Mouse (Mus musculus): ENCODE results near the gene Cmbl.
A peak's percentile ranks its signal among the peaks of the same experiment; 100 is the strongest.

Gene Cmbl

GRCm38 (mm10) chr15:31627277-31628154 is 62.3 kb downstream of the Cmbl start:
- no peak for DNase-seq (ENCODE audit: low read depth, low spot score)

DNA sequence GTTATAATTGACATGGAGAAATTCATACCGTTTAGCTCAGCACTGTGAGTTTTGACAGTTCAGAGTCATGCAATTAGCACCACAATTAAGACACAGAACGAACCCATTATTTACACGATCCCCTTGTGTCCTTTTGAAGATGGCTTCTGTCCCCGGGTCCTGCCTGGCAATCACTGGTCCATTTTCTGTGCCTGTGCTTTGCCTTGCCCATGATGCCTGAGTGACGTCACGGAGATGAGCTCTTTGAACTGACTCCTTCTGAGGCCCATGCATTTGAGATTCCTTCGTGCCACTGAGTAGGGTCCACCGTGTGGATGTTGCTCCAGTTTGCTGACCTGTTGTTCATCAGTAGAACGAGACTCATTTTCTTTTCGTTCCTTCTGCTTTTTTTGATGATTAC is 63.0 kb downstream of the Cmbl start:
- no peak for DNase-seq (ENCODE audit: low read depth, low spot score)

DNA sequence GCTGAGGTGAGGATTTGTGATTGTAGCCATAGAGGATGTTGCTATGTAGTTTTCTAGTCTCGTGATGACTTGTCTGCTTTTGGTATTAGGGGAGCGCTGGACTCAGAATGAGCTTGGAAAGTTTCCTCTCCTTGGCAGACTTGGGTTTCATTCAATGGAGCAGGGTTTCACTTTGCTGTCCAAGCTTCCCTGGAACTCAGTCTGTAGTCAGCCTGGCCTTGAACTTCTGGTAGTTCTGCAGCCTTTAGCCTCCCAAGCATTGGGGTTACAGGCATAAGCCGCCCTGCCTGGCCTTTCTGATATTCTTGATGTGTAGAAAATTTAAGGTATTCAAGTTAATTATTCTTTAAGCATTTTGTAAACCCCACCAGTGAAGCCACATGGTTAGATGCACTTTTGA is 64.4 kb downstream of the Cmbl start:
- no peak for DNase-seq (ENCODE audit: low read depth, low spot score)

GRCm38 (mm10) chr15:31631396-31631858 is 66.2 kb downstream of the Cmbl start:
- DNase-seq (ENCODE audit: low read depth, low spot score), result no peak

GRCm38 (mm10) chr15:31632478-31632877 is 67.3 kb downstream of the Cmbl start:
- no peak for DNase-seq (ENCODE audit: low read depth, low spot score)

GRCm38 (mm10) chr15:31634582-31634981 is 69.4 kb downstream of the Cmbl start:
- DNase-seq (ENCODE audit: low read depth, low spot score), result peak; percentile 82

- no peak for DNase-seq (ENCODE audit: low read depth, low spot score)
Observed at GRCm38 (mm10) chr15:31636091-31636595, 71.0 kb downstream of the Cmbl start.
